Comparison of ENCODE assay signal across 14 mouse cellular contexts in genomic region chr10:96373481-96373880, GRCm38 (mm10).
DNase-seq lines count a peak whose midpoint lies in the region; ATAC-seq and TF ChIP-seq lines count a peak whose summit lies in the region.
"Had no signal": no experiment of that assay in that cellular context is flagged by ENCODE, and none has a peak within 500 bp of the region (broad histone marks: within the 10 kb centered on the region; RNA-seq: fewer than 3 reads in every experiment).

No protein-coding gene starts in this region.

- intact Hi-C loops in left cerebral cortex, postnatal 14 days (cut with DNase I): no loop called here

- ATAC-seq in kidney, embryonic 15.5 days (replicated peaks; ENCODE audit: low FRiP score): no peak
- no peak for ATAC-seq in stomach, embryonic 15.5 days (ENCODE audit: insufficient read depth, low FRiP score, low read depth)
- ATAC-seq: midbrain, embryonic 16.5 days had no signal

- 71% methylated on average over 7 of the region's 7 CpGs for WGBS in kidney, embryonic 15.5 days
- 75% methylated on average over 7 of the region's 7 CpGs for WGBS in kidney, adult 2 months
- 47% methylated on average over 7 of the region's 7 CpGs for WGBS in macrophage (ENCODE audit: missing documents)
- 64% methylated on average over 7 of the region's 7 CpGs for WGBS in stomach, embryonic 15.5 days

- H3K36me3 ChIP-seq in kidney, embryonic 15.5 days: no peaks in the 10 kb centered on the region
- no peaks in the 10 kb centered on the region for H3K36me3 ChIP-seq in kidney, adult 2 months (ENCODE audit: control insufficient read depth, insufficient read depth, low read length)
- H3K36me3 ChIP-seq in macrophage (ENCODE audit: inconsistent target): no peaks in the 10 kb centered on the region
- H3K36me3 ChIP-seq in stomach, embryonic 15.5 days: no peaks in the 10 kb centered on the region

- no peaks in the 10 kb centered on the region for H3K9me3 ChIP-seq in kidney, embryonic 15.5 days (replicated peaks)
- no peaks in the 10 kb centered on the region for H3K9me3 ChIP-seq in stomach, embryonic 15.5 days

- no peaks in the 10 kb centered on the region for H3K79me2 ChIP-seq in macrophage (ENCODE audit: inconsistent target)

- H3K27ac ChIP-seq in kidney, embryonic 15.5 days: 0 out of 2 replicates have a peak overlapping the region, but pooled peaks have one; percentile 42
- H3K27ac ChIP-seq in kidney, adult 2 months (ENCODE audit: insufficient read depth, low read depth, low read length): no peak overlapping the region
- peak overlapping the region; percentile 89 for H3K27ac ChIP-seq in macrophage
- H3K27ac ChIP-seq in stomach, embryonic 15.5 days: peak overlapping the region; percentile 6
- H3K27ac ChIP-seq: heart, adult 2 months had no signal

- H3K4me2 ChIP-seq in kidney, embryonic 15.5 days: no peak overlapping the region
- H3K4me2 ChIP-seq in stomach, embryonic 15.5 days: no peak overlapping the region

- TF ChIP-seq POLR2A in kidney, adult 2 months (IDR thresholded peaks at IDR 0.05; ENCODE audit: low read depth, low read length): no peak

- no peak overlapping the region for H3K4me3 ChIP-seq in kidney, embryonic 15.5 days (replicated peaks)
- H3K4me3 ChIP-seq in kidney, adult 2 months (ENCODE audit: insufficient read depth, low read depth, low read length): no peak overlapping the region
- H3K4me3 ChIP-seq in macrophage (ENCODE audit: inconsistent target): no peak overlapping the region
- no peak overlapping the region for H3K4me3 ChIP-seq in stomach, embryonic 15.5 days (replicated peaks)
- H3K4me3 ChIP-seq: heart, adult 2 months had no signal

- no peak overlapping the region for H3K9ac ChIP-seq in kidney, embryonic 15.5 days
- no peak overlapping the region for H3K9ac ChIP-seq in stomach, embryonic 15.5 days

- peaks cover 21% of the 10 kb centered on the region for H3K4me1 ChIP-seq in kidney, embryonic 15.5 days
- no peaks in the 10 kb centered on the region for H3K4me1 ChIP-seq in kidney, adult 2 months (ENCODE audit: control insufficient read depth, insufficient read depth, low read length)
- no peaks in the 10 kb centered on the region for H3K4me1 ChIP-seq in stomach, embryonic 15.5 days

- TF ChIP-seq CTCF in kidney, adult 2 months (conservative IDR thresholded peaks at IDR 0.05; ENCODE audit: insufficient read depth, insufficient read length, low read depth, low read length): no peak

- DNase-seq in kidney, adult 2 months: no peak
- peak; percentile 33 to 38 for DNase-seq in CD8-positive naive resting alpha-beta T cell, adult 2 months (ENCODE audit: low read depth in 2 of 2, low spot score in 2 of 2)
- DNase-seq in left cerebral cortex, postnatal 14 days (ENCODE audit: low spot score in 2 of 2): no peak
- DNase-seq in ovary, postnatal 14 days (ENCODE audit: low spot score): no peak
- DNase-seq in layer of hippocampus, postnatal 25 days (ENCODE audit: extremely low spot score in 1 of 2, low spot score in 1 of 2): no peak
- DNase-seq: cerebellum, adult 9-11 months; kidney, adult 18-20 months; left cerebral cortex, postnatal 4 days; right cerebral cortex, adult 18-20 months had no signal

- H3K27me3 ChIP-seq in kidney, embryonic 15.5 days: no peaks in the 10 kb centered on the region
- H3K27me3 ChIP-seq in kidney, adult 2 months (replicated peaks; ENCODE audit: control insufficient read depth, insufficient read depth, low read length): no peaks in the 10 kb centered on the region
- no peaks in the 10 kb centered on the region for H3K27me3 ChIP-seq in stomach, embryonic 15.5 days (replicated peaks)

Comparison
In these comparisons a context has a peak if more than half of its experiments do, and no peak if none do; other contexts are left out.
1. DNase-seq: peak in CD8-positive naive resting alpha-beta T cell, adult 2 months (2 of 2); none in kidney, adult 2 months (single experiment), left cerebral cortex, postnatal 14 days (0 of 2), ovary, postnatal 14 days (single experiment) and layer of hippocampus, postnatal 25 days (0 of 2).